Mouse (Mus musculus) CH12.LX (cell line): ENCODE data around the gene Insig1. TPM values are rescaled to one million over a fixed set of nuclear protein-coding genes. Genes with fewer than 3 reads are reported as not detected.

Experiments used
- DNase-seq: peaks from one replicate; pipeline ENCODE4 v3.0.0-alpha.2; 2013; ENCODE audit errors: extremely low read depth
- H3K27ac ChIP-seq: 2 replicates; pipeline ENCODE4 v1.5.1; 2012; ENCODE audit warnings: low read depth, mild to moderate bottlenecking, control low read depth, moderate library complexity; ENCODE audit not compliant: insufficient read depth
- H3K27me3 ChIP-seq: replicated peaks from 2 replicates; pipeline ENCODE3; 2012; ENCODE audit warnings: inconsistent platforms
- H3K36me3 ChIP-seq, 2 experiments: replicated peaks in 1 of 2; 2 replicates each; pipeline versions ENCODE3 to v1.6.1; 2012; ENCODE audit warnings: inconsistent platforms in 1 of 2, low read length in 1 of 2, mild to moderate bottlenecking in 1 of 2, mixed read lengths in 1 of 2, moderate library complexity in 1 of 2; ENCODE audit not compliant: control insufficient read depth in 1 of 2, insufficient read depth in 1 of 2
- H3K4me1 ChIP-seq, 2 experiments: 2 replicates each; pipeline ENCODE4 v1.6.1; 2012; ENCODE audit warnings: inconsistent platforms in 1 of 2, moderate library complexity in 1 of 2; ENCODE audit not compliant: insufficient read depth in 2 of 2, control insufficient read depth in 1 of 2
- H3K4me2 ChIP-seq: 2 replicates; pipeline ENCODE4 v1.6.1; 2012; ENCODE audit warnings: low read depth, mild to moderate bottlenecking, control low read depth; ENCODE audit not compliant: poor library complexity, insufficient read depth, severe bottlenecking
- H3K4me3 ChIP-seq, 3 experiments: fragments of 150-350 bp in 1 of 3; sonication (generic) in 1 of 3; replicated peaks in 1 of 3; 2 replicates each; pipeline versions ENCODE3 to v1.5.1; 2011 to 2012; ENCODE audit warnings: low read depth in 2 of 3, low read length in 2 of 3, mild to moderate bottlenecking in 2 of 3, moderate library complexity in 2 of 3, control low read depth in 1 of 3, improper control_type of control experiment in 1 of 3, inconsistent platforms in 1 of 3, mixed read lengths in 1 of 3; ENCODE audit not compliant: poor library complexity in 1 of 3
- H3K79me2 ChIP-seq: replicated peaks from 2 replicates; pipeline ENCODE4 v1.6.1; 2012; ENCODE audit warnings: mild to moderate bottlenecking, moderate library complexity; ENCODE audit not compliant: control insufficient read depth, poor library complexity, insufficient read depth, severe bottlenecking; ENCODE audit errors: extremely low read depth
- H3K9ac ChIP-seq: 2 replicates; pipeline ENCODE4 v1.6.1; 2012; ENCODE audit warnings: low read depth, mild to moderate bottlenecking, control low read depth, moderate library complexity; ENCODE audit not compliant: insufficient read depth
- H3K9me3 ChIP-seq: replicated peaks from 2 replicates; pipeline ENCODE3; 2012; ENCODE audit warnings: low read length, inconsistent platforms, mixed read lengths
- BHLHE40 ChIP-seq: IDR thresholded peaks from 2 replicates; pipeline ENCODE4 v1.6.1; 2011; ENCODE audit warnings: mild to moderate bottlenecking, low read depth, low read length, improper control_type of control experiment
- CHD1 ChIP-seq: IDR thresholded peaks from 2 replicates; pipeline ENCODE4 v1.6.1; 2012; ENCODE audit warnings: low read depth, low read length, improper control_type of control experiment, inconsistent platforms
- CHD2 ChIP-seq: IDR thresholded peaks from 2 replicates; pipeline ENCODE4 v1.6.1; 2011; ENCODE audit warnings: low read length, improper control_type of control experiment
- ELF1 ChIP-seq: IDR thresholded peaks from 2 replicates; pipeline ENCODE4 v1.6.1; 2014; ENCODE audit warnings: low read depth, mild to moderate bottlenecking, inconsistent platforms, low read length, improper control_type of control experiment
- ETS1 ChIP-seq: conservative IDR thresholded peaks from 2 replicates; pipeline ENCODE4 v1.6.1; 2012; ENCODE audit warnings: low read depth, mild to moderate bottlenecking, inconsistent platforms, low read length, improper control_type of control experiment, moderate library complexity
- IRF4 ChIP-seq: IDR thresholded peaks from 2 replicates; pipeline ENCODE4 v1.6.1; 2014; ENCODE audit warnings: low read depth, mild to moderate bottlenecking, inconsistent platforms, low read length, improper control_type of control experiment
- JUN ChIP-seq: IDR thresholded peaks from 2 replicates; pipeline ENCODE4 v1.6.1; 2011; ENCODE audit warnings: low read depth, mild to moderate bottlenecking, low read length, improper control_type of control experiment, moderate library complexity; ENCODE audit not compliant: insufficient read depth
- MAFK ChIP-seq: IDR thresholded peaks from 2 replicates; pipeline ENCODE4 v1.6.1; 2011; ENCODE audit warnings: low read length, improper control_type of control experiment; ENCODE audit not compliant: insufficient replicate concordance
- MAX ChIP-seq: IDR thresholded peaks from 2 replicates; pipeline ENCODE4 v1.6.1; 2011; ENCODE audit warnings: low read length, improper control_type of control experiment
- MEF2A ChIP-seq: IDR thresholded peaks from 2 replicates; pipeline ENCODE4 v1.6.1; 2014; ENCODE audit warnings: low read depth, mild to moderate bottlenecking, inconsistent platforms, low read length, improper control_type of control experiment, borderline replicate concordance
- MXI1 ChIP-seq: IDR thresholded peaks from 2 replicates; pipeline ENCODE4 v1.6.1; 2011; ENCODE audit warnings: mild to moderate bottlenecking, low read depth, low read length, improper control_type of control experiment
- MYC ChIP-seq: IDR thresholded peaks from 2 replicates; pipeline ENCODE4 v1.6.1; 2011; ENCODE audit warnings: low read depth, mild to moderate bottlenecking, improper control_type of control experiment, low read length
- NELFE ChIP-seq: IDR thresholded peaks from 2 replicates; pipeline ENCODE4 v1.6.1; 2011; ENCODE audit warnings: low read depth, low read length, improper control_type of control experiment
- POLR2AphosphoS2 ChIP-seq: IDR thresholded peaks from 2 replicates; pipeline ENCODE4 v1.6.1; 2011; ENCODE audit warnings: low read depth, low read length, improper control_type of control experiment
- RAD21 ChIP-seq: IDR thresholded peaks from 2 replicates; pipeline ENCODE4 v1.6.1; 2011; ENCODE audit warnings: low read depth, mild to moderate bottlenecking, low read length, improper control_type of control experiment, moderate library complexity
- SMC3 ChIP-seq: IDR thresholded peaks from 2 replicates; pipeline ENCODE4 v1.6.1; 2011; ENCODE audit warnings: low read depth, low read length, improper control_type of control experiment
- TBP ChIP-seq: conservative IDR thresholded peaks from 2 replicates; pipeline ENCODE4 v1.6.1; 2011; ENCODE audit warnings: low read depth, low read length, improper control_type of control experiment
- TCF12 ChIP-seq: IDR thresholded peaks from 2 replicates; pipeline ENCODE4 v1.6.1; 2014; ENCODE audit warnings: low read depth, mild to moderate bottlenecking, inconsistent platforms, low read length, improper control_type of control experiment
- USF1 ChIP-seq: IDR thresholded peaks from 2 replicates; pipeline ENCODE4 v1.6.1; 2014; ENCODE audit warnings: low read depth, mild to moderate bottlenecking, inconsistent platforms, low read length, improper control_type of control experiment
- USF2 ChIP-seq: conservative IDR thresholded peaks from 2 replicates; pipeline ENCODE4 v1.6.1; 2011; ENCODE audit warnings: low read depth, low read length, improper control_type of control experiment
- ZC3H11A ChIP-seq: IDR thresholded peaks from 2 replicates; pipeline ENCODE4 v1.6.1; 2012; ENCODE audit warnings: low read depth, mild to moderate bottlenecking, inconsistent platforms, low read length, improper control_type of control experiment
- ZNF384 ChIP-seq: IDR thresholded peaks from 2 replicates; pipeline ENCODE4 v1.6.1; 2012; ENCODE audit warnings: low read depth, low read length, improper control_type of control experiment, inconsistent platforms
- dilution Hi-C: fragments of 300-500 bp; cut with MboI; formaldehyde crosslinking; loops from 2 replicates; pipeline ENCODE4 v1.14.3; 2020; ENCODE audit warnings: low sequenced_read_pairs; ENCODE audit not compliant: extremely low pct_unique_long_range_greater_than_20kb, extremely low pct_ligation_motif_present
- in situ Hi-C: fragments of 300-500 bp; cut with MboI; formaldehyde crosslinking; loops from 3 replicates; pipeline ENCODE4 v1.14.3; 2019; ENCODE audit warnings: low sequenced_read_pairs, low pct_ligation_motif_present, low pct_unique_long_range_greater_than_20kb, mixed read lengths
- polyA plus RNA-seq: library from polyadenylated mRNA; unstranded; fragments of >175 nt; gene quantifications from 2 replicates; pipeline ENCODE4 v1.2.1, GENCODE M21; 2012; ENCODE audit warnings: low read depth; ENCODE audit not compliant: insufficient read length
- total RNA-seq, 2 experiments: library from RNA; depleted of rRNA; stranded (reverse); fragments of 300-350 nt in 1 of 2; fragments of >200 nt in 1 of 2; gene quantifications; 2 replicates each; pipeline ENCODE4 v1.2.3; 2012 to 2014

Gene Insig1
- total and polyA plus RNA-seq, 3 experiments, result 79.4 to 217 (median 96.9) TPM

- DNase-seq, result no peak
- Histone ChIP-seq H3K27me3 (peaks cover 2% of the 10 kb centered on the region), H3K9ac (no peak overlapping the region), H3K4me1 (peaks cover 16 to 55% of the 10 kb centered on the region in 2 experiments), H3K4me2 (no peak overlapping the region), H3K79me2 (no peaks in the 10 kb centered on the region), H3K4me3 (no peak overlapping the region), H3K36me3 (no peaks in the 10 kb centered on the region), H3K27ac (no peak overlapping the region), H3K9me3 (peaks cover 6% of the 10 kb centered on the region)
- in situ Hi-C loops, result no loop called here
- dilution Hi-C loops, result no loop called here
- TF ChIP-seq TBP (no peak), CHD1 (no peak), BHLHE40 (no peak), USF2 (no peak), MXI1 (no peak), MYC (no peak), TCF12 (no peak), ZNF384 (no peak), ETS1 (no peak)
These were observed 5.9 kb upstream of the Insig1 start for GRCm38 (mm10) chr5:28065275-28065674.

DNA sequence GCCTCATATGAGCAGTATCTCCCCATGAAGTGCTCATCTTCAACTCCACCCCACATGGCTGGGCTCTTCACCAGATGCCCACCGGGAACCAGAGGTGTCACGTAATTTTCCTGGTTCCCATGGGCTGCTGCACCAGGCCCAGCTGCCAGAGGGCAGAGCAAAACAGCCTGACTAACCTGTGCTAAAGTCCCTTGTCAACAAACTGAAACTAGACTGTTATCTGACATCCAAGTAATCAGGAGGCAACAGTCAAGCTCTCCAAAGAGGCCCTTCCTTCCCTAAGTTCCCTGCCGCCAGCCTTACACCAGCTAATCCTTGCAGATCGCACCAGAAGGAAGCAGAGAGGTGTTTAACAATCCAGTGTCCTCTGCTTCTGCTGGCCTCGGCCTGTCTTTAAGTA lies 4.9 kb upstream of the Insig1 start:
- Histone ChIP-seq H3K9ac (no peak overlapping the region), H3K4me2 (no peak overlapping the region), H3K27me3 (peaks cover 2% of the 10 kb centered on the region), H3K79me2 (no peaks in the 10 kb centered on the region), H3K4me1 (peaks cover 18 to 55% of the 10 kb centered on the region in 2 experiments), H3K4me3 (no peak overlapping the region), H3K36me3 (no peaks in the 10 kb centered on the region), H3K27ac (no peak overlapping the region), H3K9me3 (peaks cover 4% of the 10 kb centered on the region)
- dilution Hi-C loops, result no loop called here
- in situ Hi-C loops, result no loop called here
- TF ChIP-seq RAD21, result no peak
- no peak for TF ChIP-seq MAFK
- TF ChIP-seq ZC3H11A, result no peak
- no peak for TF ChIP-seq USF2
- TF ChIP-seq MEF2A, result no peak
- no peak for TF ChIP-seq NELFE
- no peak for TF ChIP-seq SMC3
- TF ChIP-seq ELF1, result no peak
- TF ChIP-seq MAX, result no peak
- no peak for TF ChIP-seq ZNF384
- TF ChIP-seq CHD2, result no peak
- no peak for TF ChIP-seq USF1
- TF ChIP-seq IRF4, result no peak
- no peak for TF ChIP-seq POLR2AphosphoS2
- no peak for TF ChIP-seq CHD1
- TF ChIP-seq JUN, result no peak
- no peak for DNase-seq
